Mouse (Mus musculus) spleen, adult 12 weeks (tissue): Measurements from ENCODE around the gene Sytl4.

Experiments used
- DNase-seq: peaks from one replicate; pipeline ENCODE4 v3.0.0; 2022; ENCODE audit warnings: low spot score

The Sytl4 gene

DNA sequence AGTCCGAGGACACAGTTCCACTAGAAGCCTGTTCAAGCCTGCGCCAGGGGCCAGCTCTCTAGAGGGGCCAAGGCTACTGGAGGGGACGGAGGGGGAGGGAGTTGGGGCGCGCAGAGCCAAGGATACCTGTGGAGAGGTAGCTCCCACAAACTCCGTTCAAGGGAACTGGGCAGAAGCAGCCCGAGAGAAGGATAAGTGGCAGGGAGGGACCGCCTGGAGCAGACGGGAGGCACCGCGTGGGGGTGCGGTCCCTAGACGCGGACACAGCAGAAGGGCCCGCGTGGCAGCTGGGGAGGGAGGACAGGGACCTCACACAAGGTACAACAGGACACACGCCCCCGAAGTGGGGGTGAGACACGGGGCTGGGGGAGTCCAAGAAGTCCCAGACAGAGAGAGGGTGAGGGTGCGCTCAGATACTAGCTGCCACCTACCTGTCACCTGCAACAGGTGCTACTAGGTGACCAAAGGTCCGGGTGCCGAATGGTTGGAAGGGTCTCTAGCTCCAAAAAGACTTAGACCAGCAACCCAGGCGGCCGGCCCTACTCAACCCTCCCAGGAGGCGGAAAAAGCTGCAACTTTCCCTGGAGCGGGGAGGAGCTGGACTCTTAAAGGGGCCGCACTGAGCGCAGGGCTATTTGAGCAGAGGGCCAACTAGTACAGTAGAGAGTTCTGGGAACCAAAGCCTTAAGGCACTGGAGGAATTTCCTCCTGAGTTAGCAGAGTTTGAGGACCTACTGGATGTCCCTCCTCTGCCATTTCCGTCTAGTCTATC lies at the start of gene Sytl4:
Sytl4 (minus strand) TSS at position 582 of the 772 bp plus-strand sequence.
- no peak for DNase-seq

DNA sequence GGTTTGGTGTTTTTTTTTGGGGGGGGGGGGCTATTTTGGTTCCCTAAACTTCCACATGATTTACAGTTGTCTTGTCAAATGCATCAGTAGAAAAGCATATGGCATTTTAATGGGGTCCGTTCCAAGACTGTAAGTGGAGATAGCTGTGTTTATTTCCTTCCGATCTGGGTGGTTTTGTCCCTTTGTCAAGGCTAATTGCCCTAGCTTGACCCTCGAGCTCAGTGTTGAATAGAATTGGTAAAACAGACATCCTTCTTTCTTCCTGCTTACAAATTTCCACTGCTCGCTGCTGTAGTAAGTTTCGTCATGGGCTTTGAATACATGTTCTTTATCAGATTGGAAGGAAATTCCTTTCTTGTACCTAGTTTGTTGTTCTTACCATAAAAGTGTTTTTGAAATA lies 39.1 kb upstream of the Sytl4 start:
- no peak for DNase-seq

DNA sequence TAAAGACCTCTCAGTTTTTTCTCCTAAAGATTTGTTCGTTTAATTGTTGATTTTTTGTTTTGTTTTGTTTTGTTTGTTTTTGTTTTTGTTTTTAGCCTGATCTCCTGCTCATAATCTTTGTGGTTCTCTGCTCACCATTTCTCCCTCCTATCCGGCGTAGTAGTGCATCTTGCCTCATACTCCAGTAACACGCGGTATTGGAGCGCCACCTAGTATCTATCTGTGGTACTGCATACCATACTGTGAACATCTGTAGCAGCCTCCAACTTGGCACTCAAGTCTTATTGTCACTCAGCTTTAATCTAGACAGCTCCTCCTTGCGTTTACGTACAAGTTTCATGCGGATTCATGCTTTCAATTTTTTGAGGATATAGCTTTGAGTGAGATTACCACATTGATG lies 37.4 kb upstream of the Sytl4 start:
- DNase-seq, result peak; percentile 1

DNA sequence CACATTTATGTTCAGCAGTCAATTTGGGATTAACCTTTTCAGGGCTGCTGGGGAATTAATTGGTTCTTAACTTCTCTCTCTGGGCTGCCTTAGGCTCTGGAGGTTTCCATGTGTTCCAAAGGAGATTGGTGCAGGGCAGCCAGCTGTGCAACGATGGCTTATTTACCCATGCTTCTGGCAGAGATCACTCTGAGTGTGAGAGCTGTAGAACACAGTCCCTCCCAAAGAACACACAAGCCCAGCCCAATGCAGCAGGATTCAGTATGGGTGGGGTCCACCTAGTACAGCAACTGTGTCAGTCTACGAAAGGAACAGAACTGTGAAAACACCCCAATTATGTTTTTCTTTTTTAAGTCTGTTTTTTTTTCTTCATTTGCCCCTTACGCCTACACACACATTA lies 14.3 kb upstream of the Sytl4 start:
- no peak for DNase-seq

DNA sequence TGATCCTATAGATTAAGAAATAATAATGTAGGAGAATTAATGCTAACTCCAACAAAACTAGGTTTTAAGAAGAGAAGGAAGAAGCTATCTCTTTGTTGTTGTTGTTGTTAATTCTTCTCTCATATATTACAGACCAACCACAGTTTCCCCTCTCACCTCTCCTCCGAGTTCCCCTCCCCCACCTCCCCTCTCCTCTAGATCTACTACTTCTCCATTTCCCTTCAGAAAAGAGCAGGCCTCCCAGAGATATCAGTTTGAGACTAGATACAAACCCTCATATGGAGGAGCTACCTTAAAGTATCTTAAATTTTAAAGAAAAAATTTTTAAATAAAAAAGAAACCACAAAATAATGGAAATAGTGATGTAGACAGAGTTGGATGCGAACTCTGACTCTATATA lies 17.0 kb downstream of the Sytl4 start:
- no peak for DNase-seq

DNA sequence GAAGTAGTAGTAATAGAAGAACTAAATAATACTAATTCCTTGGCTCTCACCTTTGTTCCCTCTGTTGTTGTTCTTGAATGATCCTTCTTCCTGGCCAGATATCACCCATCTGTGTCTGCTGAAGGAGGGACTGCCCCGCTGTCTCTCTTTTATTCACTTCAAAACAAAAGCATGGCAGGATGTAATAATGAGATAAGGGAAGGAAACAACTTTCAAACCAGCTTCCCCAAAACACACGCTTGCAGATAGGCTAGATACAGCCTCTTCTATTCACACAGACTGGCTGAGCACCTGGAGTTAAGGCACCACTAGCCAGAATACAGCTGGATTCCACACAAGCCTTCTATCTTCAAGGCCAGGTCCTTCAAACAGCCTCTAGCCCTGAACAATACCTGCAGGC lies 21.0 kb downstream of the Sytl4 start:
- DNase-seq, result no peak

DNA sequence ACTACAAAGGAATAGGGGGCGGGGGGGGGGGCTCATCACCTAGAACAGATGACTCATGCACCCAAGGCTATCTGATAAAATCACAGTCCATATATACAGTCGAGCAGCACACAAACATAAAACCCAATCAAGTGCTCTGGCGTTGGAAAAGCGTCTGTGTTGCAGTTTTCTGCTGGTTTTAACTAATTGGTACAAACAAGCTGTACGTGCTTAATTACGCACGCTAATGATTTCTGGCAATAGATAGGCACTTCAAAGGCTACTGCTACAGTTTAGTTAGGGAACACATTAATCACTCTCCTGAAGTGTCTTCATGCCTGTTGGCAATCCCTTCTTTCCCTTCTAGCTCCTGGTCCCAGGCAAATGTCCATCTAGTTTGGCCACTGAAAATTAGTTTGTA lies 27.0 kb downstream of the Sytl4 start:
- DNase-seq, result no peak

DNA sequence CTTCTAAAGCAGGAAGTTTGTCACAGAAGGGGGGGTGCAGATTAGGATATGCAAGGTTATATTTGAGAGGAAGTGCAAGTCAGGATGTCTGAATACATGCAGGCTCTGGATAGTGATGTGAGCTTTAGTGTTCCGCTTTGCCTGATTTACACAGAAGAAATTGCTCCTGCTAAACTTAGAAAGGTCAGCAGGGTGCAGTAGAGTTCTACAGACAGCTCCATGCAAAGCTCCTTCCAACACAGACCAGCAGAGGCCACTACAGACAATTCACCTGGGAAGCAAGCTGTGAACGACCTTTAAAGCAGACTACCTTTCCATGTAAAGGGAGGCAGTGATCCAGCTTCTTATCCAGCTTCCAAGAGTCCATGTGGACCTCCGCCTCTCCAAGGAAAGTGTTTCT lies 34.2 kb downstream of the Sytl4 start:
- no peak for DNase-seq

DNA sequence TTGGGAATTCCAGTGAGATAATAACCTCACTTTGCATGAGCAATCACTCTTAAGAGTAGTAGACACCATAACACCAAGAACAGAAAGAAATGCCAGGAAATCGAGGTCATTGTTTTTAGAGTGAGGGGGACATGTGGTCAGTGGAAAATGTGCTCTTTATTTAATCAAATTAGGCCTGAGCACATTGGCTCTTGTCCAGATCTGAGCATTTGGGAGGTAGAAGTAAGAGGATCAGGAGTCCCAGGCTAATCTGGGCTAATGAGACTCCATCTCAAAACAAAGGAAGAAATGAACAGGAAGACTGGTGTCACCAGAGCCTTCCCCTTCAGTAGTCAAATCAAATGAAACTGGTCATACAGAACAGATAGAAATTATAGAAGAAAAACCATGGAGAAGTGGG lies 42.1 kb downstream of the Sytl4 start:
- no peak for DNase-seq

DNA sequence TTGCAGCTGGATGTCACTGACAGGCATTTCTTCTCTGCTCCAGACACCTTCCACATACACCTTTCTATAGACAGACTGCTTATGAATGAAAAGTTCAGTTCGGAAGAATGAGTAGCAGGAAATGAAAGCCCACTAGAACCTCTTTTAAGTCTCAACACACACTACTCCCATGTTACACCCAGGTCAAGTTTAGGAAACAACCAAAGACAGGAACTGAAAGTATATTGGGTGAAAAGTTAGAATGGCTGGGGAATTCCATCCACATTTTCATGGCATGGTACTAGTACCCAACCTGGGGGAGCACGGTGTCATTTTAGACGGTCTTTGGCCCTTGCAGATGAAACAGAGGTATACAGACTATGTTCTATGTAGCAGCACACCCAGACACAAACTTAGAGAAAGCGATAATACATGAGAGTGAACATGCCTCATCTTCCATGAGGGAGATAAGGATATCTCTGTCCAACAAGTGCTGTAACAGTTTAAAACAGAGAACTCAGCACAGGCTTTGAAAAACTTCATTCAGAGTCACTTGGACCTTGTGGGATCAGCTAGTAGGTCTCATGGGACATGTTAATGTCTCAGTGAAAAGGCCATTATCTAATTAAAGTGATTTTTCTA lies 44.9 kb downstream of the Sytl4 start:
- no peak for DNase-seq

DNA sequence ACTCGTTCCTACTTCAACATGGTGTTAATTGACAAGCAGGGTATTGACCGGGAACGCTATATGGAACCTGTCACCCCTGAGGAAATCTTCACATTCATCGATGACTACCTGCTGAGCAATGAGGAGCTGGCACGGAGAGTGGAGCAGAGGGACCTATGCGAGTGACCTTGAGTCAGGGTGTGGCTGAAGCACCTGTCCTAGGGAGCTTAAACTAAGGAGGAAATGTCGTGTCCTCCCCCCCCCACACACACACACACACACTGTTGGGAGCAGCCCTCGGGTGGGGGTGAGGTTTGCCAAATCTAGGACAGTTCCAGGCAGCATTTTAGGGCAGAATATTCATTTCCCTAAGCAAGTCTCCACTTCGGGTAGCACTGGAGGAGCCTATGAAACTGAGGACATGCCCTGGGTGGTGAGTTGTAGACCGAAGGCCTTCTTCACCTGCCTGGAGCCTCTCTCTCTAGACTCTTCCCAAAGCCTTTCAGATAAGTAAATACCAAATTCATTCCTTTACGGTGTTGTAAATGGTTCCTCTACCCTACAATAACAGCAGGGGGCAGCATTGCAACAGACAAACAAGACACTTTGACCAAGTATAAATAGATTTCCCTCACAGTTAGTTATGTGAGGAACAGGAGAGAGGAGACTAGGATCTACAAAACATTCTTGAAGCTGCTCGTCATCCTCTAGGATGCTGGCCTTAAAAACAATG lies 50.2 kb downstream of the Sytl4 start:
- no peak for DNase-seq

DNA sequence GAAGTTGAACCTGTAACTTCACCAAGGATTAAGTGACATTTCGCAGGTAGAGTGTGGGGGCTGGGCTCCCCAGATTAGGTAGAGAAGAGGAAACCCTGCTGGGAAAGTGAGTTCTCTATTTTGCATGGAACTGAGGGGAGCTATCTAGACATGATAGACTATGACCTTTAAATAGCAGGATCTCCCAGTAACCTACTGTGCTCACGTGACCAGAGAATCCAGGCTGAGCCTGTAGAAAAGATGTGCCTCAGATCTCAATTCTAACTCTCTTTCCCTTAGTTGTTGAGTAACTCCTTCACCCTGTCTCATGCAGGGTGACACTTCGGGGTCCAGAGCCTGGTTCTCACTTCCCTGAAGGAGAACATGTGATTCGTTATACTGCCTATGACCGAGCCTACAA lies 54.9 kb downstream of the Sytl4 start:
- no peak for DNase-seq

DNA sequence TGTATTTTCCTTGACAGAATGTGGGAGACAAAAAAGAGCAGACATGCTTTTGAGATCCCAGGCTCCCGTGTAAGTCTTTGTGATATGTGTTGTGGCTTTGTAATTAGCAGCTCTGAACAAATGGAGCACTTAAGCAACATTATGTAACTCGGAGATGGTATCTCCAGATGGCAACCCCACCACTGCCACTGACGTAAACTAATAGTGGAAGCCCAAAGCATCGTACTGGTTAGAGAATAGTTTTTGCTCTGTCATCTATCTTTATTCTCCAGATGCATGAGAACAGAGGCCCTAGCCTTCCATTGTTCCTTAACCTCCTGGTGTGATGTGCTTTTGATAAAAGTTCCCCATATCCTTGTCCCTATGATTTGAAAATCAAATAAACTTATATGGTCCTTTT lies 60.4 kb downstream of the Sytl4 start:
- no peak for DNase-seq

DNA sequence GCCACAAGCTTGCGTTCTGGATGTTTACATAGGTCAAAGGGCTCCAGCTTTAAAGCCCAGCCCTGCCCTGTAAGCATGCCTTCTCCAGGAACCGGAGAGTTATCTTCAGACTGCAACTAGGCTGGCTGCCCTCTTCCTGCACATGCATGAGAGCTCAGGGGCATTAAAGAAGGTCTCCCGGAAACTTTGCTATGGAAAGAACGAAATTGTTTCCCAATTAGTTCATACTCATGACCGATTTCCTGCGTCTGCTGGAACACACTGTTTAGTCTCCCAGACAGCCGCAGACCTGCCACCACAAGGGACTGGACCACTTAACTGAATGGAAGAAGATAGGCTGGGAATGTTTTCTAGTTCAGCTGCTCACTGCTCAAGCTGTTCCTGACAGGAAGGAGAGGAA lies 67.4 kb downstream of the Sytl4 start:
- no peak for DNase-seq

DNA sequence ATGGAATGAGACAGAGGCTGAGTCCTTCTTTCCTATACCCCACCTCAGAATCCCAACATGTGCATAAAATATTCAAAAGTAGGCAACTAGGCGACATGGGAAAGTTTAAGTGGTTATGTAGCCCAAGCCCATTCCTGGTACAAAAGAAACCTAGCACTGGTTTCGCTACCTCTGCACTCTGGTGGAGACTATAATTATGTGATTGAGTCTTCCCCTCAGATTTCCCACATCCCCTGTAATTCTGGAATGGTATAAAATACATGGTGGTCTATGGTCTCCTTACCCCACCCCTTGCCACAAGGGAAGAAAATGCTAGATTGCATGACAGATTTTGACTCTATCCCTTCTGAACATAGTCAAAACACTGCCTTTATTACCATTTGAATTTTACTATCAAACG lies 68.6 kb downstream of the Sytl4 start:
- no peak for DNase-seq

DNA sequence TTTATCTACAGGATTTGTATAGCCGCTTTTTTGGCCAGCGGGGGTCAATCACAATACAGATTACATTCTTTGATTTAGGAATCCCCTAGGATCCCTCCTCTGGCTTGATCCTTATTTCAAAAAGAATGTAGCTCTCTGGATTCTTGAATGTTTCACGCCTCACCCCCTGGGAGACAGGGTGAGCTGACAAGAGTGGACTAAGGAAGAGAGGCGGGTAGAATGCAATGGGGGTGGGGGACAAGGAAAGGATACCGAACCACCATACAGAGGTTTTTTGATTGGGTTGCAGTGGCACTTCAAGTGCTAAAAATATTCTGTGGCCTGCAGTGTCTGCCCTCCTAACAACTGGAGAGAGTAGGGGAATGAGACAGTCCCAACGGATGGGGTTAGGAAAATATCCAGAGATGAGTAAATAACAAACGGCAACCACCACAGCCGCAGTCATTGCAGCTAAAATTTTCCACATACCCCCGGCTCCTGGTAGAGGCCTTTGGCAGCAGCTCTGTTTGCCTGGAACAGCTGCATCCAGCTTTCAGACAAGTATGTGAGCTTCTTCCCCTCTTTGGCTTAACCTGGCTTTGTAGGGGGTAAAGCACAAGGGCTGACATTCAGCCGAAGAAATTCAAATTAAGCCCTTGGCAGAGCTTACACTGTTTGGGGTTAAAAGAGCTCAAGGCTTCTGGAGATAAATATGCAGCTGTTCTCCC lies 70.1 kb downstream of the Sytl4 start:
- no peak for DNase-seq

DNA sequence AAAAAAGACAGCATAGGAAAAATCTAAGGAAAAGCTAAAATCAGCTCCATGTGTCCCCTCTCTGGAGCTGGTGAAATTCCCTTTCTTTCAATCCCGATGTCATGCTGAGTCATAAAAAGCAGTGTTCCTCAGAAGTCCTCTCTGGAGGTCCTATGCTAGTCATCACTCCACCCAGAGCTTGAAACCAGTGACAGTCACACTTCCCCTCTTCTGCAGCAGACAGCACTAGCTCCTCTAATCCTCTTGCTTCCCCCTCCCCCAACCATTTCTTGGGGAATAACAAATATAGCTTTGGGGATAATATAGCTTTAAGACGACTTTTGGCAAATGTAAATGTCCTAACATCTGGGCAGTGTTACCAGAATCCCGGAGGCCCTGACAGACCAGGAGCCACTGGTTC lies 73.4 kb downstream of the Sytl4 start, which contains the start of gene Srpx2:
Srpx2 (plus strand) TSS at position 166 of the 400 bp plus-strand sequence.
- DNase-seq, result no peak

DNA sequence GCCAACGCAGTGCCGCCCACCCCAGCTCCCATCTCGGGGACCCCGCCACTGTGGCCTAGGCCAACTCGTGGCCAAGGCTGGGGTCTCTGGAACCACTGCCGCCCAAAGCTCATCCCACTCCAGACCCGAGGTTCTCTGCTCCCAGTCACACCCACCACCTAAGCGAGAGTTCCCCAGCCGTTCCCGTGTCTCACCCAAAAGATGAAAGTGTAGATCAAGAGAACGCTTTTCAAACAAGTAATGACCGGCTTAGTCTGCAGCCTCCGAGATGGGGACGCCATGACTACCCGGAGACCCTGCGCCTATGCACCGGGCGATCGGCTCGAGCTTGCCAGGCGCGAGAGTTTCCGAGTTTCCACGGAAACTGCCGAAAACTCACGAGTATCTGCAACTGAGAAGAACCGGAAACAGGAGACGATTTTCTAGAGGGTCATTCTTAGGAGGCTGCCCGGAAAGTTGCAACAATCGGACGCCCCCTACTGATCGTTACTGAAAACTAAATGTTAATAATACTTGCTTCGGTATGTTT lies 83.5 kb downstream of the Sytl4 start, which contains the start of gene Tspan6:
Tspan6 (minus strand) TSS at position 416 of the 529 bp plus-strand sequence.
- peak; percentile 11 for DNase-seq

DNA sequence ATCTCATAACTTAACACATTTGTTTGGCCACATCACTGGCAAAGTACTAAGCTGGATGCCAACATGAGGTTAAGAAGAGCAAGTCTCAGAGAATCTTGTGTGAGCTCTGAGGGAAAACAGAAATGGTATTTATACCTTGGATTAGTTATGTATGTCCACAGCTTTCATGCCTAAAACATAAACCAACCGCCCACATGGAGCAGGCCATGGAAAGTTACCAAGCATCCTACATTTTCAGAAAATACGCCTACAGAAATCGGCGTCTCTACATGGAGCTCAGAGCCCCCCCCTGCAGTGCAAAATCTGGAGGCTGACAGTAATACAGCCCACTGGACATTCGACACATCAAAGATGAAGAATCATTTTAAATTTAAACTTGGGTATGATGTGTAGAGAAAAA lies 93.5 kb downstream of the Sytl4 start:
- DNase-seq, result no peak

DNA sequence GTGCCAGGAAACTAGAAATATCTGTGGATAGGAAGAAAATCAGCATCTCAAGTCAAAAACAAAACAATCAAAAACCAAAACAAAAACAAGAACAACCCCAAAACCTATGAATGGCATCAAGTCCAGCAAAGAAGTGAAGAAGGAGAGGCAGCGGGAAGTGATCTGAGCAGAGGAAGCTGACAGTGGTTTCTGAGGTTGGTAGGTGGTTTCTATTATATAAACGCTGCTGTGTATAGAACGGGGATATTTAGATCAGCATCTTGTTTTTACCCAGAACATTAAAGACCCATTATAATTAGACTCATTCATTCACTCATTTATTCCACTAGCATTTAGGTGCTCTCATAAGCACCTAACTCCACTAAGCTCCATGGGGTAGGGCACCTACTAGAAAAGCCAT lies 94.3 kb downstream of the Sytl4 start:
- no peak for DNase-seq
